Mouse (Mus musculus) lung, postnatal 0 days (tissue): ENCODE data around the gene Arfrp1.

Source experiments
- CTCF ChIP-seq: IDR thresholded peaks from 2 replicates; pipeline ENCODE4 v1.5.1; 2016; ENCODE audit warnings: antibody characterized with exemption, mild to moderate bottlenecking
- EP300 ChIP-seq: IDR thresholded peaks from 2 replicates; pipeline ENCODE4 v1.6.1; 2016; ENCODE audit warnings: antibody characterized with exemption, mild to moderate bottlenecking, control low read depth

DNA sequence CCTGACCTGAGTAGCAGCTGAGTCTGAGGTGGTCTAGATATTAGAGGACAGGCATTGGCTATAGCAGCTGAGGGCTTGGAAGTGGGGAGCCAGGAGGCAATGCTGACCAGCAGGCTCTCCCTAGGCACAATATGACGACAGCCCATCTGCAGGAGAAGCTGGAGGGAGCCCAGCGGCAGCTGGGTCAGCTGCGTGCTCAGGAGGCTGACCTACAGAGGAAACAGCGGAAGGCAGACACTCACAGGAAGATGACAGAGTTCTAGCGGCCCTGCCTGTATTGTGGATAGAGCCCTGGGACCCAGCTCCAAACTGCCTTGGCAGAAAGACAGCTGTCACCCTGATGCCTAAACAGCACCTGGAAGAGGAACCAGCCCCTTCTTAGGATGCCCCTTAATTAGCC, 15.0 kb upstream of the Arfrp1 start:
- no peak for TF ChIP-seq CTCF
- TF ChIP-seq EP300 = no peak
